Mouse (Mus musculus): ENCODE measurements at regions not wholly inside any gene's neighbourhood (a gene's known extent, or its start where the extent isn't known, plus 50 kb on each side); places are given as distances from the start of the nearest gene placed in this dataset.

DNA sequence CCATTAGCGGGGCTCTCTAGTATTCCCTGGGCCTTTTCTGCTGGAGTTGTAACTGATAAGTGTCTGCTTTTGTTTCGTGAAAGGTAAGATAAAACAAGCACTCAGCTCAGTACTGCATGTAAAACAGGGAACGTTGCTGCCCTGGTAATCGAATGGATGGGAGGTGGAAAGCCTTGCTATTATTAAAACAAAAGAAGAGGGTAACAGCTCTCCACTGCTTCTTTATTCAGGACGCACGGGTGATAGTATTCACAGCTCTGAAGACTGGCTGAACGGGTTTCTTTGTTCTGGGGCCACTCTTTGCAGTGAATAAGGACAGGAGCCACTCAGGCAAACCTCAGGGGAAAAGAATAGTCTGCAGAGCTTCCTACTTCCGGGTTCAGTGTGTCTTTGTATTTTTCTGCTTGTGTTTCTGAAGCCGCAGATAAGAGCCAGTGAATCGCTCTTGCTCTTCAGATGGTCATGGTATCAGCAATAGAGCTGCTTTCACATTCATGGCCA lies 185.6 kb upstream of the Auts2 start:
- ATAC-seq (replicated peaks): no peak
- H3K27me3 ChIP-seq (replicated peaks): no peaks in the 10 kb centered on the region
- H3K9me3 ChIP-seq: no peaks in the 10 kb centered on the region
- H3K4me1 ChIP-seq: no peaks in the 10 kb centered on the region
- 24% methylated on average over 10 of the region's 10 CpGs for WGBS
- H3K36me3 ChIP-seq (replicated peaks): no peaks in the 10 kb centered on the region
- no peak overlapping the region for H3K27ac ChIP-seq
- no peak overlapping the region for H3K9ac ChIP-seq
- no peak overlapping the region for H3K4me3 ChIP-seq
- H3K4me2 ChIP-seq: no peak overlapping the region

DNA sequence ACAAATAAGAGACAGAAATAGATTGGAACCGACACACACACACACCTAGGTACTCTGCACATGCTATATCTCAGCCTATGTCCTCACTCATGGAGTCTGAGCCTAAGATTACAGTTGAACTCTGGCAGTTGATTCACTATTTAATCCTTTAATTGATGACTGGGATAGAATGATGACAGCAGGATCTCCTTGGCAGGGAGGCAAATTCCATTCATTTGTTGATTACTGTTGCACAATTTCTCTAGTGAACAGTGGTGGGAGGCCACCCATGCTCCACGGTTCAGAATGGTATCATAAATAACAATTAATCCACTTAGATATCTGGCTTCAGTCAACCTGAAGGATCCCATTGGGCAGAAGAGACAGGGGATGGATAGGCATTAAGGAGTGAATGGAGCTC lies 181.3 kb upstream of the Auts2 start:
- H3K27ac ChIP-seq: no peak overlapping the region
- no peaks in the 10 kb centered on the region for H3K27me3 ChIP-seq (replicated peaks)
- H3K4me3 ChIP-seq: no peak overlapping the region
- H3K4me1 ChIP-seq: no peaks in the 10 kb centered on the region
- ATAC-seq (replicated peaks): no peak
- 68% methylated on average over 2 of the region's 2 CpGs for WGBS
- no peaks in the 10 kb centered on the region for H3K36me3 ChIP-seq (replicated peaks)
- no peak overlapping the region for H3K4me2 ChIP-seq
- H3K9me3 ChIP-seq: no peaks in the 10 kb centered on the region
- H3K9ac ChIP-seq: no peak overlapping the region

DNA sequence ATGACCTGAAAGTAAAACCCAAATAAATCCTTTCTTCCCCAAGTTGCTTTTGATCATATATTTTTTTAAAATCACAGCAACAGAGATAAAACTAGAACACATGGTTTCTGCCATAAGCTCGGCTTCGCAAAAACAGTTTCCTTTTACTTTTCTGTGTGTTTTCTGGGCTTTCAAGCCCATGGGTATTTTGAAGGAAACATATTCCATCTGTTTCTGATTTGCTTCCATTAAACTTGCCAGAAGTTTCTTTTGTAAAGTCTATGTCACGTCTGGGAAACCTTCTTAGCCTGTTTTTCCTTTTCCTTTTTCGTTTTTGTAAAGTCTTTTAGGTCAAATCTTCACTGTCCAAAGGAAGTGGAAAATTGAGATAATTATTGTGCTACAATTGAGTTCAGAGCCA lies 167.2 kb upstream of the Auts2 start:
- no peak overlapping the region for H3K9ac ChIP-seq
- WGBS: 81% methylated on average over 4 of the region's 4 CpGs
- H3K4me3 ChIP-seq: no peak overlapping the region
- no peaks in the 10 kb centered on the region for H3K9me3 ChIP-seq
- H3K27ac ChIP-seq: no peak overlapping the region
- no peak overlapping the region for H3K4me2 ChIP-seq
- no peak for ATAC-seq (replicated peaks)
- no peaks in the 10 kb centered on the region for H3K4me1 ChIP-seq
- H3K36me3 ChIP-seq (replicated peaks): no peaks in the 10 kb centered on the region
- no peaks in the 10 kb centered on the region for H3K27me3 ChIP-seq (replicated peaks)

DNA sequence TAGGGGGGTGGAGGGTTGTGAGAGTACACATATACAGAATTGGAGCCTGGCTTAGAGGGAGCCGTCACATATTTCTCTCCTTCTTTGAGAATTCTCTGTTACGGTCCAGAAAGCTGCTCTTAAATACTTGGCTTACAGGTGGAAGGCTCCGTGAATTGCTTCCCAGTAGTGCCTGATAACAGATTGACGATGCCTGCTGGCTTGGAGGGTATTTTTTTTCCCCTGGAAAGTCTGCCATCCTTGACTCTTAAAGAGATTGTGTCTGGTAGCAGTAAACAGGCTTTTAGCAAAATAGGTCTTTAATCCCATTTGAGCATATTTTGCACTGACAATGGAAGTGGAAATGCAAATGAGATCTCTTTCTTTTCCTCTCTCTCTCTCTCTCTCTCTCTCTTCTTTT lies 164.4 kb upstream of the Auts2 start:
- no peaks in the 10 kb centered on the region for H3K36me3 ChIP-seq (replicated peaks)
- H3K9ac ChIP-seq: no peak overlapping the region
- H3K9me3 ChIP-seq: no peaks in the 10 kb centered on the region
- no peak overlapping the region for H3K4me2 ChIP-seq
- H3K4me1 ChIP-seq: no peaks in the 10 kb centered on the region
- no peak overlapping the region for H3K4me3 ChIP-seq
- no peaks in the 10 kb centered on the region for H3K27me3 ChIP-seq (replicated peaks)
- ATAC-seq (replicated peaks): no peak
- 21% methylated on average over 4 of the region's 4 CpGs for WGBS
- H3K27ac ChIP-seq: no peak overlapping the region

DNA sequence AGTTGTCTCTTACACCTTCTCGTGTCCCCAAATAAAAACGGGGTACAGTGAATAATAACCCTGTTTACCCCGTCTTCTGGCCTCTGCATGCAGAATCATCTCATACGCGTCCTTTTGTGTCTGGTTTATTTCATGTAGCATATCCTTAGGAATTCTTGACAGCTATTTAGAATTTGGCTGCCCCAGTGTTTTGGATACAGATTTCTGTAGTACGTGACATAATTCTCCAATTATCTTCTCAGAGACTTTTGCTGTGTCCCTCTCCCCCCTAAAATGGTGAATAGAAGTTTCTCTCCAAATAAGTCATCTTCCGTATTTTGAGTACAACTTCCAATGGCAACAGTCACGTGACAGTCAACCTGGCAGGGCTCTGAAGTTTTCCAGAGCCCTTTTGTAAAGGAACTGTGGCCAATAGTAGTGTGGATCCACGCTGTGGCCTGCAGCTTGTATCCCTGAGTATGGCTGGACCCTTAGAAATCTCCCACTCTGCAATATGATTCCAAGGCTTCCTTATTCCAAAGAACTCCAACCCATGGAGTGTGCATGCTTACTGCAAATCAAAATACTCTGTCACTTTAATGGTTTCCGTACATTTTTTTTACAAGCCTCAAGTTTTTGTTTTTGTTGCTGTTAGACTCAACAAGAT lies 160.4 kb upstream of the Auts2 start:
- WGBS: 86% methylated on average over 10 of the region's 10 CpGs

DNA sequence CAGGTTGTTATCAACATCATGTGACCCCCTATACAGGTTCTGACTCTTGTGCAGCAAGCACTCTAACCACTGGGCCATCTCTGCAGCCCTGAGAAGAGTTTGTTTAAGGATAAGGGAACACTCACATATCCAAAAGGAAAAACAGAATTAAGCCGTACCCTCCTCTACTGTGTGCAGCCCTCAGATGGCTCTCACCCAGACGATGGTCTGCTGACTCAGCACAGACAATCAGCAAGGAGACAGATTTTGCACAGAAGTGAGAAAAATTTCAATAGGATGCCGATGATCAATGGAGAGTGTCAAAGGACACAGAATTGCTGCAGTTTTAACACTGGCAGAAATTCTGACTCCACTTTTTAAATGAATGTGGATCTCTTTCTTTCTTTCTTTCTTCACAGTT lies 159.4 kb upstream of the Auts2 start:
- no peak overlapping the region for H3K4me2 ChIP-seq
- no peak overlapping the region for H3K9ac ChIP-seq
- no peak overlapping the region for H3K27ac ChIP-seq
- no peaks in the 10 kb centered on the region for H3K27me3 ChIP-seq (replicated peaks)
- no peak for ATAC-seq (replicated peaks)
- H3K4me3 ChIP-seq: no peak overlapping the region
- H3K9me3 ChIP-seq: no peaks in the 10 kb centered on the region
- 73% methylated on average over 3 of the region's 3 CpGs for WGBS
- H3K4me1 ChIP-seq: no peaks in the 10 kb centered on the region
- no peaks in the 10 kb centered on the region for H3K36me3 ChIP-seq (replicated peaks)

More for the DNA sequence above, 160.4 kb upstream of the Auts2 start:
- Histone ChIP-seq H3K4me3 (no peak overlapping the region), H3K36me3 (replicated peaks) (no peaks in the 10 kb centered on the region), H3K9ac (no peak overlapping the region), H3K27ac (no peak overlapping the region), H3K27me3 (replicated peaks) (no peaks in the 10 kb centered on the region), H3K4me1 (no peaks in the 10 kb centered on the region), H3K4me2 (no peak overlapping the region), H3K9me3 (no peaks in the 10 kb centered on the region)
- no peak for ATAC-seq (replicated peaks)

DNA sequence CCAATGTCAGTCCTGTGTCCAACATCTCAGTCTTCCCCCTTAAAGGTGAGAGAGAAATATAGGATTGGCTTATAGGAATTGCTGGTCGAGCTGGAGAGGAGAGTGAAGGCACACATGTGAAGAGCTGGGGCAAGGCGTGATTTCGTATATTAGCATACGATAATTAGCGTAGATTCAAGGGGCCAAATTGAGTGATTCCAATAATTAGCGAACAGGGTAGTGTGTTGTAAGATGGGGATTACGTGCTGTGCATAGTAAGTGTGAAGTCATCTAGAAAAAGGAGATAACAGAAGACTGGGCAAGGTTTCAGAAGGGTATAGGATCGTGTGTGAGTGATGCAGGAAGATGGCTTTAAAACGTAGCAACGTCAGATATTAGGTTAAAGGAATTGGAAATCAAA lies 147.6 kb upstream of the Auts2 start:
- no peak for ATAC-seq (replicated peaks)
- no peak overlapping the region for H3K9ac ChIP-seq
- no peaks in the 10 kb centered on the region for H3K36me3 ChIP-seq (replicated peaks)
- no peak overlapping the region for H3K27ac ChIP-seq
- H3K27me3 ChIP-seq (replicated peaks): no peaks in the 10 kb centered on the region
- H3K4me2 ChIP-seq: no peak overlapping the region
- no peaks in the 10 kb centered on the region for H3K9me3 ChIP-seq
- WGBS: 83% methylated on average over 10 of the region's 10 CpGs
- peaks cover 2% of the 10 kb centered on the region; the same call in 1 of the 2 replicates for H3K4me1 ChIP-seq
- no peak overlapping the region for H3K4me3 ChIP-seq

DNA sequence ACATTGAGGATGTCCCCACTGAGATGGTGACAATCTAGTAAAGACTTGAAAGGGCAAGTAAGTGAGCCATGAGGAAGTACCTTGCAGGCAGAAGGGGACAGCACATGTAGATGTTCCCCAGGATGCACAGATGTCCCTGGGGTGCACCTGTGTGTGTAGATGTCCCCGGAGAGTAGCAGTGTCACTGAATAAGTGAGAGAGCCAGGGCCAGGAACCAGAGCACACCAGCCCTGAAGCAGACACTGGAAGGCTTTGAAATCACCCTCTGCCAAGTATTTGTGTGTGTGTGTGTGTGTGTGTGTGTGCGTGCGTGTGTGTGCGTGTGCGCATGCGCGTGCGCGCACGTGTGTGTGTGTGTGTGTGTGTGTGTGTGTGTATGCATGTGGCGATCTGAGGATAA lies 132.1 kb upstream of the Auts2 start:
- Histone ChIP-seq H3K4me1 (peaks cover 7% of the 10 kb centered on the region; the same call in 1 of the 2 replicates), H3K9me3 (no peaks in the 10 kb centered on the region), H3K4me2 (no peak overlapping the region), H3K4me3 (no peak overlapping the region), H3K27me3 (replicated peaks) (0 out of 2 replicates have a peak, but pooled peaks cover 2% of the 10 kb centered on the region), H3K36me3 (replicated peaks) (no peaks in the 10 kb centered on the region), H3K9ac (no peak overlapping the region), H3K27ac (no peak overlapping the region)
- no peak for ATAC-seq (replicated peaks)
- WGBS: 97% methylated on average over 11 of the region's 11 CpGs

DNA sequence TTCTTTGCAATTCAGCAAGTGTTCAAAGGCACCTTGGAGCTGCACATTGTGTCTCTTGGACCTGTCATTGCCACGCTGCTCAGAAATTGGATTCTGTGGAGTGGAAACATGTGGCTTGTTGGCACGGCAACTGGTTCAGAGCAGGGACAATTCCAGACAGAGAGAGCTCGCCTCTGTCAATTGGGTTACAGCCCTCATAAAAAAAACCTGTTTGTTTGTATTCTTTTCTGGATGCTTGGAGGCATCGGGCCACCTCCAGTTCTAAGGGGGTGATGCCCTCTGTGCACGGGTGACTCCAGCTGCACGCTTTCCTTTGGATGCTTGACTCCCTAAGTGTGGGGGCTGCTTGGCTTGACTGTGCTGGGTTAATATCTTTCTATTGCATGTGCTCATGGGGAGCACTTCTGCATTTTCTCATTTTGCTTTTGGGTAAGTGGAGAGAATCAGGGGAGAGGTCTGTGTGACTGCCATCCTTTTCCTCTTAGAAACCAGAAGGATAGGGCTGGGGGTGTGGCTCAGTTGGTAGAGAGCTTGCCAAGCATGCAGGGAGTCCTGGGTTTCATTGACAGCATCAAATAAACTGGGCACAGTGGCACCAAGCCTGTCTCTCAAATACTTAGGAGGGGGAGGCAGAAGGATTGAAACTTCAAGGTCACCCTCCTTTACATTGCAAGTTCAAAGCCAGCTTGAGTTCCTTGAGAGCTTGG lies 130.6 kb upstream of the Auts2 start:
- ATAC-seq (replicated peaks): no peak

DNA sequence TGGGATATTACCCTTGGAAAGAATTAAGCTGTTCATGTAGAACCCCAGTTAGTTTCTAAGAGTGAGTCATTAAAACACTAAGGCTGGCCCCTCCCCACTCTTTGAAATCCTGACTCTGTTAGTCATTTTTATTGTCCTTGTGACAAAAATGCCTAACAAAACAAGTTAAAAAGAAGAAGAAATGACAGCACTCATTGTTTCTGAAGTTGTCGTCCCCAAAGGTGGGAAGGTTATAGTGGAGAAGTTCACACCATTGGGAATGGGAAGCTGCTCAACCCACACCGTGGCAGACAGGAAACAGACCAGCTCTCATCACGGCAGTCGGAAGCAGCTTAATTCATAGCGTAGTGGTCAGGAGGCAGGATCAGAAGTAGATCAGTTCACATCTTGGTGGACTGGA lies 128.4 kb upstream of the Auts2 start:
- Histone ChIP-seq H3K4me1 (peaks cover 11% of the 10 kb centered on the region; the same call in 1 of the 2 replicates), H3K4me3 (no peak overlapping the region), H3K9me3 (no peaks in the 10 kb centered on the region), H3K36me3 (replicated peaks) (no peaks in the 10 kb centered on the region), H3K9ac (no peak overlapping the region), H3K27ac (no peak overlapping the region), H3K4me2 (no peak overlapping the region), H3K27me3 (replicated peaks) (0 out of 2 replicates have a peak, but pooled peaks cover 2% of the 10 kb centered on the region)
- WGBS: 73% methylated on average over 5 of the region's 5 CpGs
- no peak for ATAC-seq (replicated peaks)

More for the DNA sequence above, 130.6 kb upstream of the Auts2 start:
- Histone ChIP-seq H3K27me3 (replicated peaks) (0 out of 2 replicates have a peak, but pooled peaks cover 2% of the 10 kb centered on the region), H3K36me3 (replicated peaks) (no peaks in the 10 kb centered on the region), H3K4me1 (peaks cover 7% of the 10 kb centered on the region; the same call in 1 of the 2 replicates), H3K4me2 (no peak overlapping the region), H3K4me3 (no peak overlapping the region), H3K9ac (no peak overlapping the region), H3K9me3 (no peaks in the 10 kb centered on the region), H3K27ac (no peak overlapping the region)
- WGBS: 16% methylated on average over 6 of the region's 6 CpGs

DNA sequence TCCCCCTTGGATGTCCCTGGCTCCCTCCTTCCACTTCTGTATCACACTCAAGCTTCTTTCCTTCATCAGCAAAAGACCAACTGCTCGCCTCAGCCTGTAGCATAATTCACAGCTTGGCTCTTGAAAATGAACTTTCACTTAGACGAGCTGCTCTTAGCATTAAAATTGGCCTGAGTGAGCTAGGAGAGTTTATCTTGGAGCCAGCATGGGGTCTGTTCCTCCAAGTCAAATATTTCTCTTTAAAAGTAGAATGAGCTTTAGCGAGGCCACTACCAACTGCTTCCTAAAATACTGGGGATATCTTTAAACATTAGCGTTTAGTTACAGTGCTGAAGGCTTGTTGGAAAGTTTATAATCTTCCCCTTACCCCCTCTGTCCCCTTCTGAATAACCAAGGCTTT lies 124.2 kb upstream of the Auts2 start:
- 44% methylated on average over 4 of the region's 4 CpGs for WGBS
- Histone ChIP-seq H3K9me3 (no peaks in the 10 kb centered on the region), H3K36me3 (replicated peaks) (no peaks in the 10 kb centered on the region), H3K4me2 (no peak overlapping the region), H3K27ac (no peak overlapping the region), H3K4me3 (no peak overlapping the region), H3K4me1 (0 out of 2 replicates have a peak, but pooled peaks cover 5% of the 10 kb centered on the region), H3K27me3 (replicated peaks) (no peaks in the 10 kb centered on the region), H3K9ac (no peak overlapping the region)
- no peak for ATAC-seq (replicated peaks)

DNA sequence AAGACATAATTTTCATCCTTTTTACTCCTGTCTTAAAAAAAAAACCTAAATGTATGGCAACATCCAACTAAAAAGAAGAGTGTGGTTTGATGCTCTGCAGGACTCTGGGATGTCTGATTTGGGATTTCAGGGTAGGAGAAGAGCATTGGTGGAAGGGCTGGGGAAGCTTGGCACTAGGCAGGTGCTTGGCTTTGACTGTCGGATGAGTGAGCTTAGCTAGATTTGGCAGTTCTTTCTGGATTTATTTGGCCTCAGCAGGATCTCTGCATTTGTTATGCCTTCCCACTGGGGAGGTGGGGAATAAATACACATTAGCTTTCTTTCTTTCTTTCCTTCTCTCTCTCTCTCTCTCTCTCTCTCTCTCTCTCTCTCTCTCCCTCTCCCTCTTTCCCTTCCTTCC lies 118.1 kb upstream of the Auts2 start:
- no peak overlapping the region for H3K27ac ChIP-seq
- ATAC-seq (replicated peaks): no peak
- H3K27me3 ChIP-seq (replicated peaks): no peaks in the 10 kb centered on the region
- no peak overlapping the region for H3K9ac ChIP-seq
- WGBS: 41% methylated on average over 1 of the region's 1 CpGs
- H3K9me3 ChIP-seq: no peaks in the 10 kb centered on the region
- H3K36me3 ChIP-seq (replicated peaks): no peaks in the 10 kb centered on the region
- no peak overlapping the region for H3K4me3 ChIP-seq
- no peaks in the 10 kb centered on the region for H3K4me1 ChIP-seq
- H3K4me2 ChIP-seq: no peak overlapping the region

DNA sequence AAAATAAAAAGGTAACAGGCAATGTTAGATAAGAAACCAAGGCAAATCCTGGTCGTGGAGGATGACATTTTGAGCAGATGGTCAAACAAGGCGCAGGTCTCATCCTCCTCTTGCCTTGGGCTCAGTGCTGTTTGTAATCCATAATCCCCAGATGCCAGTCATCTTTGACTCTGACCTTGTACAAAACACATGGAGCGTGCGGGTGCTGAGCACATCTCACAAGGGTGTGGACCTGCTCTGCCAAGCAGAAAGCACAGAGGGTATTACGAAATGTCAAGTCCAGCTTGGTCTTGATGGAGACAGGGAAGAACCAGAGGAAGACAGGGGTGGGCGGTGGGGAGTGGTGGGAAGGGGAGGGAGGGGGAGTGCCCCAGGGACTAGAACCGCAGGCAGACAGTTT lies 116.9 kb upstream of the Auts2 start:
- no peak for ATAC-seq (replicated peaks)
- 71% methylated on average over 7 of the region's 7 CpGs for WGBS
- H3K4me1 ChIP-seq: no peaks in the 10 kb centered on the region

More for the DNA sequence above, 116.9 kb upstream of the Auts2 start:
- Histone ChIP-seq H3K27me3 (replicated peaks) (no peaks in the 10 kb centered on the region), H3K9me3 (no peaks in the 10 kb centered on the region), H3K36me3 (replicated peaks) (no peaks in the 10 kb centered on the region), H3K4me3 (no peak overlapping the region), H3K4me2 (no peak overlapping the region), H3K9ac (no peak overlapping the region), H3K27ac (no peak overlapping the region)

Measured in midbrain, embryonic 15.5 days (tissue).